Mouse (Mus musculus): ENCODE measurements at regions not wholly inside any gene's neighbourhood (a gene's known extent, or its start where the extent isn't known, plus 50 kb on each side); places are given as distances from the start of the nearest gene placed in this dataset.

GRCm38 (mm10) chr1:144085530-144086520, 81.9 kb upstream of the Rgs2 start:
- DNase-seq: peak; percentile 3

GRCm38 (mm10) chr1:144078972-144079371, 75.0 kb upstream of the Rgs2 start:
- DNase-seq: no peak

GRCm38 (mm10) chr1:144078446-144078845, 74.5 kb upstream of the Rgs2 start:
- DNase-seq: no peak

GRCm38 (mm10) chr1:144075991-144076390, 72.0 kb upstream of the Rgs2 start:
- no peak for DNase-seq

- DNase-seq: no peak
Observed at GRCm38 (mm10) chr1:144061283-144061682, 57.3 kb upstream of the Rgs2 start.

- DNase-seq: no peak
Observed at GRCm38 (mm10) chr1:144055476-144056213, 51.7 kb upstream of the Rgs2 start.
